Mouse (Mus musculus): ENCODE results near the gene Unc13d.
"Not testable (repeated sequence)": the region's sequence is repeated elsewhere in the genome, so short reads cannot be mapped to it uniquely, and the experiment has no call there.

- TF ChIP-seq GATA1, TAL1 (IDR thresholded peaks at IDR 0.05; ENCODE audit: low read length): not testable (repeated sequence)
Observed at GRCm38 (mm10) chr11:116023074-116023770, 54.5 kb downstream of the Unc13d start.

Measured in erythroblast, embryonic 14.5 days (primary cell).